Mouse (Mus musculus): Measurements from ENCODE around the gene Cachd1. TPM values are rescaled to one million over a fixed set of nuclear protein-coding genes. Genes with fewer than 3 reads are reported as not detected.

Cachd1 gene
- polyA plus RNA-seq, 1 experiment from 2014 or later, result 7.0 TPM

DNA sequence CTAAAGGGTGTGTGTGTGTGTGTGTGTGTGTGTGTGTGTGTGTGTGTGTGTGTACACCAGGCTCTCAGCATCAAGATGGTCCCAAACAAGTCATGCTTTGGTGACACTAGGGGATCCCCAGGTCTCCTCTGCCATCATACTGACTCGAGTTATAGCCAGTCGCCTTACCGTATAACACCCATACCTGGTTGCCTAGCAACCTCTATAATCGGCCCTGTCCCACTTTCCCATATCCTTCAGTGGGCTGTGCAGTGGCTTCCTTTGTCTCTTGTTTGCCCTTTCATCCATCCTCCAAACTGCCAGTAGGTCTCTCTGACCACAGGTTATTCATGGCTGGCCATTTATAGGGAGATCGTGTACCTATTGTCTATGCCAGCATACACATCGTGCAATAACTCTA, 224.6 kb downstream of the Cachd1 start:
- Histone ChIP-seq H3K4me2 (replicated peaks; ENCODE audit: low read depth) (no peak overlapping the region), H3K4me3 (ENCODE audit: low read depth, low read length) (no peak overlapping the region), H3K27me3 (ENCODE audit: control insufficient read depth, insufficient read depth, low read length) (no peaks in the 10 kb centered on the region), H3K9ac (ENCODE audit: low read length) (no peak overlapping the region), H3K4me1 (replicated peaks; ENCODE audit: control insufficient read depth, insufficient read depth) (no peaks in the 10 kb centered on the region), H3K36me3 (ENCODE audit: control insufficient read depth, insufficient read depth, low read length) (peaks cover 7% of the 10 kb centered on the region; the same call in 1 of the 2 replicates), H3K27ac (replicated peaks) (no peak overlapping the region), H3K9me3 (ENCODE audit: control insufficient read depth, low read length) (no peaks in the 10 kb centered on the region)
- no peak for DNase-seq (ENCODE audit: low spot score)
- ATAC-seq (ENCODE audit: low FRiP score, low TSS enrichment), result no peak
- 76% methylated on average over 6 of the region's 6 CpGs for WGBS
- no peak for TF ChIP-seq EP300 (optimal IDR thresholded peaks at IDR 0.05)

DNA sequence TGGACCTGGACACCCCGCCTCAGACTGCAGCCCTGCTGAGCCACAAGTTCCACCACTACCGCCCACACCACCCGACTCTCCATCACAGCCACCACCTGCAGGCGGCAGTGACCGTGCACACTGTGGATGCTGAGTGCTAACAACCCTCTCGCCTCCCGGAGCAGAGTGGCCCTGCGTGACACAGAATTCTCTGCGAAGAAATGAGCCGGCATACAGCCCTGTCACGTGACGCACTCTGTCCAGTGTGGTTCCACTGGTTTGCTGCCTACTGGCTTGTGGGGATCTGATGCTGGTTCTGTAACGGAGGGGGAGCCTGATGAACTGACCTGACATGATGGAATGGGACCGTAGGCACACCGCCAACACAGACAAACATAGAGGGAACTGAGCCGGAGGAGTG, 226.5 kb downstream of the Cachd1 start:
- ATAC-seq (ENCODE audit: low FRiP score, low TSS enrichment), result no peak
- no peaks in the 10 kb centered on the region for H3K4me1 ChIP-seq (replicated peaks; ENCODE audit: control insufficient read depth, insufficient read depth)
- peaks cover 7% of the 10 kb centered on the region; the same call in 1 of the 2 replicates for H3K36me3 ChIP-seq (ENCODE audit: control insufficient read depth, insufficient read depth, low read length)
- H3K9ac ChIP-seq (ENCODE audit: low read length), result no peak overlapping the region
- no peak overlapping the region for H3K4me3 ChIP-seq (ENCODE audit: low read depth, low read length)
- DNase-seq (ENCODE audit: low spot score), result no peak
- 89% methylated on average over 16 of the region's 16 CpGs for WGBS
- H3K27ac ChIP-seq (replicated peaks), result no peak overlapping the region
- TF ChIP-seq CTCF (IDR thresholded peaks at IDR 0.05; ENCODE audit: low read depth) (no peak), EP300 (optimal IDR thresholded peaks at IDR 0.05) (no peak)
- no peak overlapping the region for H3K4me2 ChIP-seq (replicated peaks; ENCODE audit: low read depth)
- no peaks in the 10 kb centered on the region for H3K27me3 ChIP-seq (ENCODE audit: control insufficient read depth, insufficient read depth, low read length)
- H3K9me3 ChIP-seq (ENCODE audit: control insufficient read depth, low read length), result no peaks in the 10 kb centered on the region

GRCm38 (mm10) chr4:101008362-101008769, 231.9 kb downstream of the Cachd1 start:
- no peak for ATAC-seq (ENCODE audit: low FRiP score, low TSS enrichment)
- TF ChIP-seq CTCF (IDR thresholded peaks at IDR 0.05; ENCODE audit: low read depth) (no peak), EP300 (optimal IDR thresholded peaks at IDR 0.05) (no peak)
- H3K36me3 ChIP-seq (ENCODE audit: control insufficient read depth, insufficient read depth, low read length), result 0 out of 2 replicates have a peak, but pooled peaks cover 2% of the 10 kb centered on the region
- no peak overlapping the region for H3K9ac ChIP-seq (ENCODE audit: low read length)
- no peak overlapping the region for H3K4me2 ChIP-seq (replicated peaks; ENCODE audit: low read depth)
- no peak overlapping the region for H3K27ac ChIP-seq (replicated peaks)
- H3K9me3 ChIP-seq (ENCODE audit: control insufficient read depth, low read length), result no peaks in the 10 kb centered on the region
- no peak for DNase-seq (ENCODE audit: low spot score)
- no peak overlapping the region for H3K4me3 ChIP-seq (ENCODE audit: low read depth, low read length)
- H3K4me1 ChIP-seq (replicated peaks; ENCODE audit: control insufficient read depth, insufficient read depth), result no peaks in the 10 kb centered on the region
- H3K27me3 ChIP-seq (ENCODE audit: control insufficient read depth, insufficient read depth, low read length), result no peaks in the 10 kb centered on the region
- WGBS, result 71% methylated on average over 5 of the region's 5 CpGs

GRCm38 (mm10) chr4:101009092-101009491, 232.6 kb downstream of the Cachd1 start:
- H3K27me3 ChIP-seq (ENCODE audit: control insufficient read depth, insufficient read depth, low read length), result no peaks in the 10 kb centered on the region
- DNase-seq (ENCODE audit: low spot score), result no peak
- no peaks in the 10 kb centered on the region for H3K9me3 ChIP-seq (ENCODE audit: control insufficient read depth, low read length)
- H3K9ac ChIP-seq (ENCODE audit: low read length), result no peak overlapping the region
- H3K4me3 ChIP-seq (ENCODE audit: low read depth, low read length), result no peak overlapping the region
- no peak for ATAC-seq (ENCODE audit: low FRiP score, low TSS enrichment)
- H3K27ac ChIP-seq (replicated peaks), result no peak overlapping the region
- no peak overlapping the region for H3K4me2 ChIP-seq (replicated peaks; ENCODE audit: low read depth)
- H3K4me1 ChIP-seq (replicated peaks; ENCODE audit: control insufficient read depth, insufficient read depth), result no peaks in the 10 kb centered on the region
- WGBS, result 85% methylated on average over 4 of the region's 4 CpGs
- 0 out of 2 replicates have a peak, but pooled peaks cover 2% of the 10 kb centered on the region for H3K36me3 ChIP-seq (ENCODE audit: control insufficient read depth, insufficient read depth, low read length)
- TF ChIP-seq CTCF (IDR thresholded peaks at IDR 0.05; ENCODE audit: low read depth) (no peak), EP300 (optimal IDR thresholded peaks at IDR 0.05) (no peak)

GRCm38 (mm10) chr4:101017806-101018205, 241.3 kb downstream of the Cachd1 start:
- DNase-seq (ENCODE audit: low spot score), result no peak
- ATAC-seq (ENCODE audit: low FRiP score, low TSS enrichment), result no peak
- WGBS, result 89% methylated on average over 4 of the region's 4 CpGs

GRCm38 (mm10) chr4:101020596-101020995, 244.1 kb downstream of the Cachd1 start, which contains the start of gene Gm10577:
TSS of gene Gm10577 (minus strand) at chr4:101020696.
- no peaks in the 10 kb centered on the region for H3K4me1 ChIP-seq (replicated peaks; ENCODE audit: control insufficient read depth, insufficient read depth)
- H3K9ac ChIP-seq (ENCODE audit: low read length), result no peak within 1 kb of the TSS
- TF ChIP-seq EP300 (optimal IDR thresholded peaks at IDR 0.05), result no peak
- TF ChIP-seq CTCF (IDR thresholded peaks at IDR 0.05; ENCODE audit: low read depth), result no peak
- no peaks in the 10 kb centered on the region for H3K27me3 ChIP-seq (ENCODE audit: control insufficient read depth, insufficient read depth, low read length)
- H3K4me3 ChIP-seq (ENCODE audit: low read depth, low read length), result no peak within 1 kb of the TSS
- H3K27ac ChIP-seq (replicated peaks), result no peak within 1 kb of the TSS
- ATAC-seq (ENCODE audit: low FRiP score, low TSS enrichment) (no peak), DNase-seq (ENCODE audit: low spot score) (no peak)
- H3K36me3 ChIP-seq (ENCODE audit: control insufficient read depth, insufficient read depth, low read length), result no peaks in the 10 kb centered on the region
- 68% methylated on average over 4 of the region's 4 CpGs for WGBS
- no peaks in the 10 kb centered on the region for H3K9me3 ChIP-seq (ENCODE audit: control insufficient read depth, low read length)
- no peak within 1 kb of the TSS for H3K4me2 ChIP-seq (replicated peaks; ENCODE audit: low read depth)

More at GRCm38 (mm10) chr4:101017806-101018205, 241.3 kb downstream of the Cachd1 start:
- Histone ChIP-seq H3K27me3 (ENCODE audit: control insufficient read depth, insufficient read depth, low read length) (no peaks in the 10 kb centered on the region), H3K4me2 (replicated peaks; ENCODE audit: low read depth) (no peak overlapping the region), H3K9ac (ENCODE audit: low read length) (no peak overlapping the region), H3K27ac (replicated peaks) (no peak overlapping the region), H3K9me3 (ENCODE audit: control insufficient read depth, low read length) (no peaks in the 10 kb centered on the region), H3K36me3 (ENCODE audit: control insufficient read depth, insufficient read depth, low read length) (no peaks in the 10 kb centered on the region), H3K4me3 (ENCODE audit: low read depth, low read length) (no peak overlapping the region), H3K4me1 (replicated peaks; ENCODE audit: control insufficient read depth, insufficient read depth) (no peaks in the 10 kb centered on the region)
- no peak for TF ChIP-seq EP300 (optimal IDR thresholded peaks at IDR 0.05)
- TF ChIP-seq CTCF (IDR thresholded peaks at IDR 0.05; ENCODE audit: low read depth), result no peak

Measured in stomach, postnatal 0 days (tissue).